Mouse (Mus musculus): Measurements from ENCODE around the gene Rin3. TPM values are rescaled to one million over a fixed set of nuclear protein-coding genes. Genes with fewer than 3 reads are reported as not detected.

The Rin3 gene
- polyA plus RNA-seq, 1 experiment from 2014 or later: 1.7 TPM

DNA sequence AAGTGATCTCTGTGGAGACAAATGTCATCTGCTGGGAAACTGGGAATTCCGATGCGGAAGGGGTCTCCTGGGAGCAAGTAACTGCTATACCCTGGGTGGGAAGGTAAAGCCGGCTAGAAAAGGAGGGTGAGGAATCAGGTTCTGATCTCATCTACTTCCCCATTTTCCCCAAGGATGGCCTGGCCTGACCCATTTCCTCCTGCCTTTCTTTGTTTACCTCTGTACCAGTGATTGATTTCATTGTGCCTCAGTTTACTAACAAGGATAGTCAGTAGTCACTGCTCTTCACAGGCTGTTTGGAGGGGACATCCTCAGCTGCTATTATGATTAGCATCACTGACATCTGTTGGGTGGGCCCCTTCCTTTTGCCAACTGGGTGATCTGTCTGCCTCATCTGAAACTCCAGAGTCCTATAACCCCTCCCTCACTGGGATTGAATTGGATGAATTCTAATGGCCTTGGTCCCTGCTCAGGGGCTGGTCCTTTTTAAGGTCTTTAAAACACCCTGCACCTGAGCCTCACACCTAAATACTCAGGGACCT lies 1.8 kb downstream of the Rin3 start:
- Histone ChIP-seq H3K27ac (ENCODE audit: low read length) (no peak overlapping the region), H3K4me2 (ENCODE audit: low read length) (no peak overlapping the region)
- WGBS: 49% methylated on average over 3 of the region's 3 CpGs

DNA sequence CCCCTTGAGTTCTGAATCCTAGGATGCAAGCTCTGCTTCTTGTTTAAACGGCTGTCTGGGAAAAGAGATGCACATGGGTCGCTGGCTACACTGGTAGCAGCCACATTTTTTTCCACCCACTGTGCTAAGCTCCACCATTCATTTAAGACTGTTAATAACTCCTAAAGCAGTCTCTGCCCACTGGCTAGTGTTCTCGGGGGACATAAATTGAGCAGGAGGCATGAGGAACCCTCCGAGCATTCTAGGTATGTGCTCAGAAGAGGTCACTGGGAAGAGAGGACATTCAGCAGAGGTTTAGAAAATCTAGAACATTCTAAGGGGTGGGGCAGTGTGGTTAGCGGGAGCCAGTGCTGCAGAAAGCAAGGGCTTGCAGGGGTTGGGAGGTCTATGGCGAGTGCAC lies 2.5 kb downstream of the Rin3 start:
- Histone ChIP-seq H3K9me3 (ENCODE audit: control insufficient read depth, low read length) (no peaks in the 10 kb centered on the region), H3K4me2 (ENCODE audit: low read length) (no peak overlapping the region), H3K4me1 (replicated peaks; ENCODE audit: control insufficient read depth, insufficient read depth, low read length) (peaks cover 20% of the 10 kb centered on the region), H3K27ac (ENCODE audit: low read length) (no peak overlapping the region), H3K4me3 (replicated peaks; ENCODE audit: low read length) (no peak overlapping the region), H3K27me3 (replicated peaks; ENCODE audit: control insufficient read depth, insufficient read depth, low read length) (no peaks in the 10 kb centered on the region; the same call in 1 of the 2 replicates), H3K9ac (replicated peaks; ENCODE audit: low read depth, low read length) (no peak overlapping the region), H3K36me3 (ENCODE audit: control insufficient read depth, insufficient read depth) (no peaks in the 10 kb centered on the region)
- WGBS: 75% methylated on average over 6 of the region's 6 CpGs
- ATAC-seq: no peak

More for the DNA sequence above, 1.8 kb downstream of the Rin3 start:
- Histone ChIP-seq H3K9ac (replicated peaks; ENCODE audit: low read depth, low read length) (no peak overlapping the region), H3K36me3 (ENCODE audit: control insufficient read depth, insufficient read depth) (no peaks in the 10 kb centered on the region), H3K4me3 (replicated peaks; ENCODE audit: low read length) (no peak overlapping the region), H3K9me3 (ENCODE audit: control insufficient read depth, low read length) (no peaks in the 10 kb centered on the region), H3K27me3 (replicated peaks; ENCODE audit: control insufficient read depth, insufficient read depth, low read length) (no peaks in the 10 kb centered on the region; the same call in 1 of the 2 replicates), H3K4me1 (replicated peaks; ENCODE audit: control insufficient read depth, insufficient read depth, low read length) (peaks cover 20% of the 10 kb centered on the region)
- no peak for ATAC-seq

GRCm38 (mm10) chr12:102285779-102286178 lies 2.9 kb downstream of the Rin3 start:
- no peak overlapping the region for H3K27ac ChIP-seq (ENCODE audit: low read length)
- no peaks in the 10 kb centered on the region; the same call in 1 of the 2 replicates for H3K27me3 ChIP-seq (replicated peaks; ENCODE audit: control insufficient read depth, insufficient read depth, low read length)
- H3K9ac ChIP-seq (replicated peaks; ENCODE audit: low read depth, low read length): no peak overlapping the region
- H3K4me1 ChIP-seq (replicated peaks; ENCODE audit: control insufficient read depth, insufficient read depth, low read length): peaks cover 20% of the 10 kb centered on the region
- H3K4me2 ChIP-seq (ENCODE audit: low read length): no peak overlapping the region
- no peaks in the 10 kb centered on the region for H3K36me3 ChIP-seq (ENCODE audit: control insufficient read depth, insufficient read depth)
- no peak for ATAC-seq
- 82% methylated on average over 5 of the region's 5 CpGs for WGBS
- no peak overlapping the region for H3K4me3 ChIP-seq (replicated peaks; ENCODE audit: low read length)
- no peaks in the 10 kb centered on the region for H3K9me3 ChIP-seq (ENCODE audit: control insufficient read depth, low read length)

- Histone ChIP-seq H3K36me3 (ENCODE audit: control insufficient read depth, insufficient read depth) (no peaks in the 10 kb centered on the region), H3K9me3 (ENCODE audit: control insufficient read depth, low read length) (no peaks in the 10 kb centered on the region), H3K27ac (ENCODE audit: low read length) (0 out of 2 replicates have a peak overlapping the region, but pooled peaks have one; percentile 12), H3K4me2 (ENCODE audit: low read length) (no peak overlapping the region), H3K4me3 (replicated peaks; ENCODE audit: low read length) (no peak overlapping the region), H3K27me3 (replicated peaks; ENCODE audit: control insufficient read depth, insufficient read depth, low read length) (no peaks in the 10 kb centered on the region; the same call in 1 of the 2 replicates), H3K4me1 (replicated peaks; ENCODE audit: control insufficient read depth, insufficient read depth, low read length) (peaks cover 20% of the 10 kb centered on the region), H3K9ac (replicated peaks; ENCODE audit: low read depth, low read length) (no peak overlapping the region)
- 59% methylated on average over 10 of the region's 10 CpGs for WGBS
- ATAC-seq: no peak
Observed at GRCm38 (mm10) chr12:102286681-102287414, 4.0 kb downstream of the Rin3 start.

DNA sequence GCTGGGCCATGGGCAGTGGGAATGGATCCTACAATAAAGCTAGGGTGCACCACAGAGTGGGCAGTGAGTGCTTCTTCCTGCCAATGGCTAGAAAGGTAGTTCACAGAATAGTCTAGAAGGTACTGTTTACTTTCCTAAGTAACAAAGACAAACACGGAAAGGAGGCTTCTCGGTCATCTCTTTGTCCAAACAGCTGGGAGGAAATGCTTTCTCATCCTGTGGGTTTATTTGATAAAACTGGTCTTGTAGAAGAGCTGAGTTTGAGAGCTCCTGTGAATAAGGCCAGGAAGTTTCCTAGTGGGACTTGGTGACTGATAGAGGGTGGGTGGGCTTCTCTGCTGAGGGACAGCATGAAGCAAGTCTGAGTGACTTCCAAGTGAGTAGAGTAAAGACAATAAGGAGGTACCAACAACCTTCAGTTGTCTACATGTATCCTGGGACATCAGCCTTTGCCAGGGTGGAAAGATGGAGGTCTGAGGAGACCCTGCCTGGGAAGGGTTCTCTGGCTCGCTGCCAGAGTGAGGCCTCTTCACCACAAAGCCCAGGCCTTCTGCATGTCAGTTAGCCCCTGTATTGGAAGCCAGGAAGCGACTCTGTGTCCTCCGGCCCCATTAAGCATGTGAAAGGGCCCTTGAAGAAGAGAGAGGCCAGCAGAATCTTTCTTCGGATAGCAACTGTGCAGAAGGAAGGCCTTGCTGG lies 5.2 kb downstream of the Rin3 start:
- Histone ChIP-seq H3K9me3 (ENCODE audit: control insufficient read depth, low read length) (no peaks in the 10 kb centered on the region), H3K9ac (replicated peaks; ENCODE audit: low read depth, low read length) (no peak overlapping the region), H3K36me3 (ENCODE audit: control insufficient read depth, insufficient read depth) (no peaks in the 10 kb centered on the region), H3K27ac (ENCODE audit: low read length) (no peak overlapping the region), H3K27me3 (replicated peaks; ENCODE audit: control insufficient read depth, insufficient read depth, low read length) (no peaks in the 10 kb centered on the region; the same call in 1 of the 2 replicates), H3K4me1 (replicated peaks; ENCODE audit: control insufficient read depth, insufficient read depth, low read length) (peaks cover 16% of the 10 kb centered on the region), H3K4me2 (ENCODE audit: low read length) (no peak overlapping the region), H3K4me3 (replicated peaks; ENCODE audit: low read length) (no peak overlapping the region)
- 65% methylated on average over 6 of the region's 6 CpGs for WGBS
- no peak for ATAC-seq

DNA sequence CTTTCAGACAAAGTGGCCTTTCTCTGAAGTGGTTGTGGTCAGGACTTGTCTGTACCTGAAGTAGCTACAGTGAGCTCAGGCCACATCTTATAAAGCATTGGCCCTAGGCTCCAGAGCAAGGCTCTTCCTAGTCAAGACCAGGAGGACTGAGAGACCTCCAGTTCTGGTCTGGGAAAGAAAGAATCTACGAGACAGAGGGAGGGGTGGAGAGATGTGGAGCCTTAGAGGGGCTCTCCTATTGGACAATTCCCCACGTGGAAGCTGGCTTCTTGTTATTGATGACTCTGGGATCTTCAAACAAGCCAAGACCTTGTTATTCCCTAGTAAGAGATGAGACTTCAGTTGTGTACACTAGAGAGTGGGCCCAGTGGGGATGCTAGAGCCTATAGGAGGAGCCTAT lies 6.0 kb downstream of the Rin3 start:
- no peak overlapping the region for H3K9ac ChIP-seq (replicated peaks; ENCODE audit: low read depth, low read length)
- ATAC-seq: no peak
- H3K9me3 ChIP-seq (ENCODE audit: control insufficient read depth, low read length): no peaks in the 10 kb centered on the region
- H3K27ac ChIP-seq (ENCODE audit: low read length): no peak overlapping the region
- WGBS: 34% methylated on average over 2 of the region's 2 CpGs
- H3K4me3 ChIP-seq (replicated peaks; ENCODE audit: low read length): no peak overlapping the region
- H3K4me2 ChIP-seq (ENCODE audit: low read length): no peak overlapping the region
- no peaks in the 10 kb centered on the region for H3K36me3 ChIP-seq (ENCODE audit: control insufficient read depth, insufficient read depth)
- H3K27me3 ChIP-seq (replicated peaks; ENCODE audit: control insufficient read depth, insufficient read depth, low read length): no peaks in the 10 kb centered on the region; the same call in 1 of the 2 replicates
- peaks cover 9% of the 10 kb centered on the region for H3K4me1 ChIP-seq (replicated peaks; ENCODE audit: control insufficient read depth, insufficient read depth, low read length)

- no peaks in the 10 kb centered on the region for H3K9me3 ChIP-seq (ENCODE audit: control insufficient read depth, low read length)
- no peak overlapping the region for H3K4me2 ChIP-seq (ENCODE audit: low read length)
- 79% methylated on average over 1 of the region's 1 CpGs for WGBS
- H3K27ac ChIP-seq (ENCODE audit: low read length): no peak overlapping the region
- no peaks in the 10 kb centered on the region for H3K27me3 ChIP-seq (replicated peaks; ENCODE audit: control insufficient read depth, insufficient read depth, low read length)
- no peak for ATAC-seq
- H3K36me3 ChIP-seq (ENCODE audit: control insufficient read depth, insufficient read depth): no peaks in the 10 kb centered on the region
- peaks cover 7% of the 10 kb centered on the region; the same call in 1 of the 2 replicates for H3K4me1 ChIP-seq (replicated peaks; ENCODE audit: control insufficient read depth, insufficient read depth, low read length)
- no peak overlapping the region for H3K9ac ChIP-seq (replicated peaks; ENCODE audit: low read depth, low read length)
- H3K4me3 ChIP-seq (replicated peaks; ENCODE audit: low read length): no peak overlapping the region
Observed at GRCm38 (mm10) chr12:102289568-102289967, 6.7 kb downstream of the Rin3 start.

- ATAC-seq: no peak
- Histone ChIP-seq H3K36me3 (ENCODE audit: control insufficient read depth, insufficient read depth) (no peaks in the 10 kb centered on the region), H3K9me3 (ENCODE audit: control insufficient read depth, low read length) (no peaks in the 10 kb centered on the region), H3K27ac (ENCODE audit: low read length) (no peak overlapping the region), H3K4me2 (ENCODE audit: low read length) (no peak overlapping the region), H3K9ac (replicated peaks; ENCODE audit: low read depth, low read length) (no peak overlapping the region), H3K4me3 (replicated peaks; ENCODE audit: low read length) (no peak overlapping the region), H3K27me3 (replicated peaks; ENCODE audit: control insufficient read depth, insufficient read depth, low read length) (no peaks in the 10 kb centered on the region), H3K4me1 (replicated peaks; ENCODE audit: control insufficient read depth, insufficient read depth, low read length) (peaks cover 14% of the 10 kb centered on the region; the same call in 1 of the 2 replicates)
- WGBS: 83% methylated on average over 2 of the region's 2 CpGs
Observed at GRCm38 (mm10) chr12:102290662-102291061, 7.8 kb downstream of the Rin3 start.

- no peak overlapping the region for H3K4me2 ChIP-seq (ENCODE audit: low read length)
- no peak overlapping the region for H3K9ac ChIP-seq (replicated peaks; ENCODE audit: low read depth, low read length)
- ATAC-seq: no peak
- no peaks in the 10 kb centered on the region for H3K9me3 ChIP-seq (ENCODE audit: control insufficient read depth, low read length)
- WGBS: 78% methylated on average over 6 of the region's 6 CpGs
- H3K36me3 ChIP-seq (ENCODE audit: control insufficient read depth, insufficient read depth): no peaks in the 10 kb centered on the region
- H3K4me1 ChIP-seq (replicated peaks; ENCODE audit: control insufficient read depth, insufficient read depth, low read length): peaks cover 13% of the 10 kb centered on the region; the same call in 1 of the 2 replicates
- H3K27ac ChIP-seq (ENCODE audit: low read length): no peak overlapping the region
- H3K27me3 ChIP-seq (replicated peaks; ENCODE audit: control insufficient read depth, insufficient read depth, low read length): no peaks in the 10 kb centered on the region
- H3K4me3 ChIP-seq (replicated peaks; ENCODE audit: low read length): no peak overlapping the region
Observed at GRCm38 (mm10) chr12:102291686-102292085, 8.8 kb downstream of the Rin3 start.
